Mouse (Mus musculus) olfactory bulb, adult 2 months (tissue): ENCODE measurements around the gene Fzr1.

Source experiments
- CTCF ChIP-seq: fragments of 200-500 bp; IDR thresholded peaks from 2 replicates; pipeline ENCODE4 v1.5.1; 2012; ENCODE audit warnings: low read depth, mild to moderate bottlenecking, low read length, moderate library complexity; ENCODE audit not compliant: insufficient read depth
- POLR2A ChIP-seq: fragments of 200-500 bp; IDR thresholded peaks from 2 replicates; pipeline ENCODE4 v1.6.1; 2012; ENCODE audit warnings: mild to moderate bottlenecking, low read depth, low read length, moderate library complexity; ENCODE audit not compliant: insufficient read depth

DNA sequence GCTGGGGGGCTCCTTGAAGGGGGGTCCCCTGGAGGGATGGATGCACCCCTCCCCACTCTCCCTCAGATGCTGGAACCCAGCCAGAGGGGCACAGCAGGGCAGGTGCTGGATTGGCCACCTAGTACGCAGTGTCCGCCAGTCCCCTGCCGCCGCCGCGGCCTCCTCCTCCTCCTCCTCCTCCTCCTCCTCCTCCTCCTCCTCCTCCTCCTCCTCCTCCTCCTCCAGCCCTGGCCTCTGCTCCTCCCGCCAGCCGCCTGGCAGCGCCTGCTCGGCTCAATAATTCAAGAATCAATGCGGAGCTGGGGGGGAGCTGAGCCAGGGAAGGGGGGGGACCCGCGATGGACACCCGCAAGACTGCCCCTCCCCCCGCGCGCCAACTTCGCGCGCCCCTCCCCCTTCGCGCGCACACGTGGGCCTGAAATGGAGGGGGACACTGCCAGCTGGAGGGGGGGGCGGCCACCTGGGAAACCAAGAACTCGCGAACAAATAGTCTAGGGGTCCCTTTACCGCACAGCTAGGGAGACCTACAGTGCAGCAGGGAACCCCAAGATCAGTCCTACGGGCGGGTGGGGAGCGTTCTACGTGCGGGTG is 47.9 kb upstream of the Fzr1 start:
- TF ChIP-seq POLR2A: no peak
- no peak for TF ChIP-seq CTCF
